Mouse (Mus musculus): Measurements from ENCODE around the gene Rcor1.
"Not testable (repeated sequence)": the region's sequence is repeated elsewhere in the genome, so short reads cannot be mapped to it uniquely, and the experiment has no call there.

Gene Rcor1

DNA sequence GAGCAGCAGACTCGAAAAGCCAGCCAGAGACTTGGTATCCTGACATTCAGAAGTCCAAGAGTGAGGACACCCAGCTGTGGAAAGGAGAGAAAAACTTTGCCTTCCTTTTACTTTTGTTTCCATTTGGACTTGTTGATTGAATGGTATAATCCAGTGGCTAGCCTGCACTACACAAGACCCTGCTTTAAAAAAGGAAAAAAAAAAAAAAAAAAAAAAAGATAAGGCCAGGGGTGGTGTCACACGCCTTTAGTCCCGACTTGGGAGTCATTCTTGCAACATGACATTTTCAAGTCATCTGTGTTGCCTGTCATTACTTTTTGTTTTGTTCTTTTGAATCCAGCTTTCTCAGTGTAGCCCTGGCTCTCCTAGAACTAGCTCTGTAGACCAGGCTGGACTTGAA, 17.6 kb upstream of the Rcor1 start:
- no peak for DNase-seq

DNA sequence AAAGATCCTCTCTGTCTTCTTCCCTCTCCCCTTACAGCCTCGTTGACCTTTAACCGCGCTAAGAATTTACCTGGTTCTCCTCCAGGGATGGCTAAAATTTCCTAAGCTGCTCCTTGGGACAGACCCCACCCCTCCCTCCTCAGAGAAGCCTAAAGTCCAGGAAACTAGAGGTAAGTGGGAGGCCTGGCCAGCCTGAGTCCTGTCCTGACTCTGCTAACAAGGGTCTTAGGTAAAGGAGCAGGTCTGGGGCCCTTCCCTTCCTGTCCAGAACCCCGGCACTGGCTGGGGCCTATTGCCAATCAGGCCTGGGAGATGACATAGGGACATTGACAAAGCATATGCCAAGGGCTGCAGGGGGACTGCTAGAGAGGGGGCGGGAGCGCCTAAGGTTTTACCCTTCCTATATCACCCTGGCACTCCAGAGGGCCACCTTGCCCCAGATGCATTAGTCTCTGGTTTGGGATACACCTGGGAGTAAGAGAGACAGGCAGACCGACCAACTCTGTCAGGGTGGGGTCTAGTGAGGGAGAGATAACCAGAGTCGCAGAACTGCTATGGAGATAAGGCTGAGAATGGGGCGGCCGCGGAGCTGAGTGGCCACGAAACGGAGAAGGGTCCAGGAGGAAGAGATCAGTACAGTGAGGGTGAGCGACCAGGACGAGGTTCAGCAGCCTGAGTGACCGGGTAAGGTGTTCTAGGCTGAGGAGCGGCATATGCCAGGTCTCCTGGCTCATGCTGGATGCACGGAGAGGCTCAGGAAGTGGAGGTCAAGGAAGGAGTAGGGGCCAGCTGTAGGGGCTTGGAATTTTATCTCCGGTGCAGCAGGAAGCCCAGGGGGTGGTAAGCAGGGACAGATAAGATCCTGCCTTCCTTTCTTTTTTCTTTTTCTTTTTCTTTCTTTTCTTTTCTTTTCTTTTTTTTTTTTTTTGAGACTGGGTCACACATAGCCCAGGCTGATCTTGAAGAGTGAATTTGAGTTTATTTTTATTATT, 10.7 kb upstream of the Rcor1 start:
- DNase-seq: no peak

DNA sequence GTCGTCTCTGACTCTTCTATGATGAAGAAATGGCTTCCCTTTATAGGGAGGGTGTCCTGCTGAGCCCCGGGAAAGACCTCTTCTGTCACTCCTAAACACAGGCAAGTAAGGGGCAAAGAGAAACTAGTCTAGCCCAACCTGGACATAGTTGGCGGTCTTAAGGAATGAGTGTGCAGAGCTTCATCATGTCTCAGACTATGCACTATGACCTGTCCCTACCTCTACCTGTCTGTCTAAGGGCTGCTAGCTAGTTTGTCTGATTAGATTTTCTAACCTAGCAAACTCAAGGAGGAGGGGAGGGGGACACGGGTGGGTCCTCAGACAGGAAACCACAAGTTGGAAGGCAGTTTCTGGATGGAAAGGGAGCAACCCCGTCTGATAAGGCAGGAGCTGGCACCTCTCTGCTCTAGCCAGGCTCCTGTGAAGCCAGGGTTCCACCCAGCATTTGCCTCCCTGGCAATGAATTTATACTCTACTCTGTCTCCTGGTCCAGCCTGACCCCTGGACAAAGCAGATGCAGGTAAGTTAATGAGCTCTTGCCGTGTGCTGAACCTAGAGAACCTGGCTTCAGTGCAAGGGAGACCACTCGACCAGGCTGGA, 9.8 kb upstream of the Rcor1 start:
- no peak for DNase-seq

DNA sequence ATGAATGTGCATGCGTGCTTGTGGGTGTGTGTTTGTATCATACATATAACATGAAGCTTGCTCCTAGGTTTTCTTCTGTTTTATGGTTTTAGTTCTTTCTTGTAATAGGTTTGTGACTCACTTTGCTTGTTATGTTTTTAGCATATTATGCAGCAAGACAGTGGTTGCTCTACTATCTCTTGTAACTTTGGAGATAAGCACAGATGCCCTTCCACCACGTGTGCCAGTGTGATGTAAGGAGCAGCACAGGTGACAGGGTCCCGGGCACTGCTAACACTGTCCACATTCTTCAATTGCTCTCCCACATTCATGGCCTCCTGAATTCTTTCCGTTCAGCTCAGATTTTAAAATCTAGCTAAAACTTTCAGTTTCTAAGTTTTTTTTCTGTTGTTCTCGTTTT, 6.3 kb upstream of the Rcor1 start:
- no peak for DNase-seq

DNA sequence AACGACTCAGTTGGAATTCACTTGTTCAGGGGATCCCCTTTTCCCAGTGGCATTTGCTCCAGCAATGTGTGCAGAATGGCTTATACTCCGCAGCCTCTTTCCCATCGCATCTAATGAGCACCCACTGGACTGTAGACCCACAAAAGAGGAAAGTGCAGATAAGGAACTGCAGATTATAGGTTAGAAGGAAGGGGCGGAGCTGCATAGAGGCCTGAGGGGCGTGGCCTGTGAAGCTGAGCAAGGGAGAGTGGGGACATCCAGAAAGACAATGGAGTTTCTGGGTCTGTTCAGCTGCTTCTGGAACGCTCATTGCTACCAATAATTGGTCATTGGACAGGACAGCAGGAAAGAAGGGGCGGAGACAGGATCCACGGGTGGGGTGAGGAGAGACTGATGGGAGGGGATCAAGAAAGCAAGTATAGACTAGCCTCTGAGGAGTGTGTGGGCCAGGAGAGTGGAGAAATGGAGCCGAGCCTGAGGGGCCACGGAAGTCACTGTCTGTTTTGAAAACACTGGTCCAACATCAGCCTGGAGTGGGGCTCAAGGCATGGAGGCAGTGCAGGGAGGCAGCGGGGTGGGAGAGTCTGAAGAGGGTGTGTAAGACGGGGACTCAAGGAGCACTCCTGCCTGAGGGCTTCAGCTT, 3.8 kb upstream of the Rcor1 start:
- no peak for DNase-seq

DNA sequence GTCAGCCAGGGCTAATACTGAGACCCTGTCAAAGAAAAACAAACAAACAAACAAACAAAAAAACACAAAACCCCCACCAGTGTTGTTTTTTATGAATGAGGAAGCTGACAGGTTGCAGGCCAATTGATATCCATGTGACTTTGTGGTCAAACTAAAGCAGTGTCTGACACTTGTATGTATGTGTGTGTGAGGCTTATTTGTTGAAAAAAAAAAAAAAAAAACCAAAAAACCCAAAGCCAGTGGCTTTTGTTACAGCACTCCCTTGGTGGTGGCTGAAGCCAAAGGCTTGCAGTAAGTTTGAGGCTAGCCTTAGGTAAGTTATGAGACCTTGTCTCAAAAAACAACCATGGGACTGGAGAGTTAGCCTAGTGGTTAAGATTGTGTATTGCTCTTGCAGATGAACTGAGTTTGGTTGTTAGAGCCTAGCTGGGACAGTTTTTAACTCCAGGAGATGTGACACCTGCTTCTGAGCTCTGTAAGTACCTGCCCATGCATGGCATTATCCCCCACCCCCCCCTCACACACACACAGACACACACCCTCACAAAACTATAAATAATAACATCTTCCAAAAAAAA, 2.9 kb upstream of the Rcor1 start:
- no peak for DNase-seq

DNA sequence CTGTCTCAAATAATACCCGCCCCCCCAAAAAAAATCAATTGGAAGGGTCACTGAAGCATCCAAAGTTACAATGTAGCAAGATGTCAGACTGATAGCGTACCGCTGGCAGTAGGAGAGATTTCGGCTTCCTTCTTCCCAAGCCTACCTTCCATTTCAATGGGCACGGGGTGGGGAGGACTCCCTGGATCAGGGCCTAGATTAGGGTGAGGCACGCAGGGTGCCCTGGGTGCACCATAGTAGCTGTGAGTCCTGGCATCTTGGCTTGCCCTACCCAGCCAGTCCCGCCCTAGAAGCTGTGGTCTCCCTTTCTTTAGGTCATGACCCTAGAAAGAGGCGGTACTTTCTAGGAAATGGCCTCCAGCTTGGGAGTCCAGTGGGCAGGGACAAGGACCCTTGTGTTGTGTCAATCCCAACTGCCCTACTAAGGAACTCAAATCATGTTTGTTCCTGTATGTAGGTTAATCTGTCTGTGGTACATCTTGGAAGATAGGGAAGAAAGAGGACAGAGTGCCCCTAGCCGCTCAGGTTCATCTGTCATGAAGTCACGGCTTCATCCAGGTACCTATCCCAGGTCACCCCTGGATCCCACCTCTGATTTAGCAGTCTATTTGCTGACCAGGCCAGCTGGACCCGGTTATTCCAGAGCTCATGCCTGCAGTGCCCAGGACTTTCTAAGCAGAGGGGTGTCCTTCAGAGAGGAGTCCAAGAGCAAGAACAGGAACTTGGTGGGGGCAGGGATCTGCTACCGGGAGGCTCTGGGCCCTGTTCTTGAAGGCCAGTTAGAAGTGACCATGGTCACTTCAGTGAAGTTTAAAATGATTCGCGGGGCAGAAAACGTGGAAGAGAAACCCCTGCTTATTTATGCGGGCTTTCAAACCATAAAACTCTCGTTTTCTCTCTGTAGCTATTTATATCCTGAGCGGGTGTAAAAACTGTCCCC, 1.6 kb upstream of the Rcor1 start:
- peak in 1 of 2 experiments; percentile 14 for DNase-seq

DNA sequence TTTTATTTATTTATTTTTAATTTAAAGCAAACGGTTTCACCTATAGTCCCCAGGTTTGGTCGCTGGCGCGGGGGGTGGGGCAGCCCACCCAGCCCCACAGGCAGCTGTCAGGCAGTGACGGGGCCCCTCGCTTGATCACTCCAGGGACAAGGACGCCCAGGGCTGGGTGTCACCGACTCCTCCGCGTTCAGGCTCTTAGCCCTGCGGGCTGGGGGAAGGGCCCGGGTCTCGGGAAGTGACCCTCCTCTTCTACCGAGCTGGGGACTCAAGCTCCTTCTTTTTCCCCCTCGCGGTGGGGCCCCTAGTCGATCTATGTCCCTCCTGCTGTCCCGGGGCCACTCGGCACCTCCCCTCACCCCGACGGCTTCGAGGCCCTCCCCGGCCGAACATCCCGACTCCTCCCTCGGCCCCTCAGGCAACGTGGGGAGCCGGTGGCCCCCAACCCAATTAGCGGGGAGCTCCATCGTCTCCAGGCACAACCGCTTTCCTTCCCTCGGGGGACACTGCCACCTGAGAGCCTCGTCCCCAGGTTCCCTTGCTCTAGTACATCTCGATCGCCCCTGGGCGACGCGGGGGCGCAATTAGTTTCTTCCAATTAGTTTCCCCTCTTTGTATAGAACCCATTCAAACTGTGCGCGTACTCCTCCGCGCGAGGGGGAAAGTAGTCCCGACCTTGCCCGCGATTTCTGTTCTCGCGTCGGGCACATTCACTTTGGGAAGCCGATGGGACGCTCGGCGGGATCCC, 748 bp upstream of the Rcor1 start:
- DNase-seq: peak; percentile 53 to 84

DNA sequence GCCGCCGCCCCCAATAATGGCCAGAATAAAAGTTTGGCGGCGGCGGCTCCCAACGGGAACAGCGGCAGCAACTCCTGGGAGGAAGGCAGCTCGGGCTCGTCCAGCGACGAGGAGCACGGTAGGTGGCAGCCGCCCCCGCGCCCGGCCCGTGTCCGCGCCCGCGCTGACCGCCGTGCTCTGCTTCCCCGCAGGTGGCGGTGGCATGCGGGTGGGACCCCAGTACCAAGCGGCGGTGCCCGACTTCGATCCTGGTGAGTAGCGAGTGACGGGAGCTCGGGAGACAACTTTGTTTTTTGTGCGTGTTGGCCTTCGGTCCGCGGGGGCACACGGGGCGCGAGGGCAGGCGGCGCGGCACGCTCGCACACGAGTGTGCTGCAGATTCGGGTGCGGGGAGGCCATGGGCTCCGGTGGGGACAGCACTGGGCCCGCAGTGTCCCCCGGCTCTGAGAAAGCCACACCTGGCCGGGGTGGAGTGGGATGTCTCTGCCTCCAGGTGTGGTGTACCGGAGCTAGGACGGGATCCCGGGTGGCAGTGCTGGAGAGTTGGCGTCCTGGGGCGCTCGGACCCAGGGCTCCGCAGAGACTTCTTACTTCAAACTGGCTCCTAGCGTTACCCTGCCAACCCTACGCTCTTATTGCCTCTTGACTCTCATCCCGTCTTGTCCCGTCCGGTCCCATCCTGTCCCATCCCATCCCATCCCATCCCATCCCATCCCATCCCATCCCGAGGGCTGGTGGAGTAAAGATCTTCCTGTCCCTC, 800 bp downstream of the Rcor1 start:
- peak; percentile 45 to 53 for DNase-seq

DNA sequence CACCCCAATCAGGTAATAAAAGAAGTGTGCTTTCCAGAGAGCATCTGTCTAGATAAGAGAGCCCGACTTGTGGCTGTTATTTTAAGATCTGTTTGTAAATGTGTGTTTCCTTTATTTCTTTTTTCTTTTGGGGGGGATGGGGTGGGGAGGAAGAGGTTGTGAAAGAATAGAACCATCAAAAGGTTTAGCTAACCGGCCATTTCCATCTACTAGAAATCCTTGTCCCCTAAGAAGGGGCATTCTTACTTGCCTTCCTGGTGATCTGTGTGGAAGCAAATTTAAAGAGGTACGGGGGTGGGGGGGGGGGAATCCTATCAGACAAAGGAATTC, 1.3 kb downstream of the Rcor1 start:
- no peak for DNase-seq

DNA sequence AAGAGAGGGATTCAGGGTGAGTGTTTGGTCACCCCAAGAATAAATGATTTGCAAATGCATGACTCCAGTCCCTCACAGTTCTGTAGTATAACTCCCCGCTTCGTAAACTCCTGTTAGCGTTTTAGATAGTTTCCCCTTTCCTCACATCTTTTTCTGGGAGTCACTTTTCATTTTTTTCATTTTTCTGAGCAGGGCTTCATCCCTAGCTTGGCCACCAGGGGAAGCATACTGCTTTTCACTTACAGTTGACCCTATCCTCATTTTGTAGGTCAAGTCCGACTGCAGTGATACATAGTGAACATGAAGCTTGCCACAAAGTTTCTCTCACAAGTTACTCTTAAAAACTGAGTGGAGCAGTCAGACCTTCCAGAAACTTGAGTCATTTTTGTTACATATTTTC, 2.0 kb downstream of the Rcor1 start:
- peak; percentile 24 to 39 for DNase-seq

DNA sequence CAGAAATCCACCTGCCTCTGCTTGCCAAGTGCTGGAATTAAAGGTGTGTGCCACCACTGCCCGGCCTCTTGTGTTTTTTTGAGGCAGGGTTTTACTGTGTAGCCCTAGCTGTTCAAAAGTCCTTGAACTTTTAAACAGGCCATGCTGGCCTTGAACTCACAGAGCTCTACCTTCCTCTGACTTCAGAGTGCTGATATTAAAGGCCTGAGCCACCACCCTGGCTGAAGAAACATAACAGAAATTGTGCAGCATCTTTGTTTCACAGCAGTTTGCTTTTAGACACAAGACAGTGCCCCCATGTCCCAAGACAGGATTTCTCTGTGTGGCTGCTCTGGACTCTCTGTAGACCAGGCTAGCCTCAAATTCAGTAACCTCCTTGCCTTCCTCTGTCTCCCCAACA, 3.2 kb downstream of the Rcor1 start:
- no peak for DNase-seq

DNA sequence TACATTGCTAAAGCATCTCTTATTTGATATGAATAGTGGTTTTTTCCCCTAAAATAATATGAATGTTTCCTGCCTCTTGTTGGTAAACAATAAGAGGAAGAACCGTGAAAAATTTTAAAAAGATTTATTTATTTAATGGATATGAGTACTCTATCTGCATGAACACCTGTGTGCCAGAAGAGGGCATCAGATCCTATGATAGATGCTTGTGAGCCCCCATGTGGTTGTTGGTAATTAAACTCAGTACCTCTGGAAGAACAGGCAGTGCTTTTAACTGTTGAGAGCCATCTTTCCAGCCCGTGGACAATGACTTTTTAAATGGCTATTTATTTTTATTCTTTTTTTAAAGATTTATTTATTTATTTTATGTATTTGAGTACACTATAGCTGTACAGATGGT, 5.7 kb downstream of the Rcor1 start:
- DNase-seq: no peak

DNA sequence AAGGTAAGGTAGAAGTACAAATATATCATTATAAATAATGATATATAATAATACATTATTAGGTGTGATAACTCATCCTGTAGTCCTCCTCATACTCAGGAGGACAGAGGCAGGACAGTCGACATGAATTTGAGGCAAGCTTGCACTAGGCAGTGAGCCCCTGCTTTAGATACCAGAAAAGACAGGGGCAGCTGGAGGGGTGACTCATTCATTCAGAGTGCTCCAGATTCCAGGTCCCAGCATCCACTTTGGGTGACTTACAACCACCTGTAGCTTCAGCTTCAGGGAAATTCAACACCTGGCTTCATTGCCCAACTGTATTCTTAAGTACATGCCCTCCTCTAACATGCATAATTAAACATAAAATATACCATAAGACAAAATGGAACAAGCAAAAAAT, 7.7 kb downstream of the Rcor1 start:
- DNase-seq: no peak

DNA sequence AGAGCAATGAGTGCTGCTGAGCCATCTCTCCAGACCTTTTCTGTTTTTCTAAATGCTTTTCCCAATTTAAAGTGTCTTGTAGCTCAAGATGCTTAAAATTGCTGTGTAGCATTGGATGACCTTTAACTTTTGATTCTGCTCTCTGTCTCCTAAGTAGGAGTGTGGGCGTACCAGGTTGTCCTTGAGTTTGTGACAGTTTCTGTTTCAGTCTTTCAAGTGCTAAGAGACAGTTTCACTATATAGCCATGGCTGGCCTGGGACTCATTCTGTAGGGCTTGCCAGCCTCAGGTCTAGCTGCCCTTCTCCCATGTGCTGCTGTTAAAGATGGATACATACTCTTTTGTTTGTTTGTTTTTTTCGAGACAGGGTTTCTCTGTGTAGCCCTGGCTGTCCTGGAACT, 9.1 kb downstream of the Rcor1 start:
- no peak for DNase-seq

DNA sequence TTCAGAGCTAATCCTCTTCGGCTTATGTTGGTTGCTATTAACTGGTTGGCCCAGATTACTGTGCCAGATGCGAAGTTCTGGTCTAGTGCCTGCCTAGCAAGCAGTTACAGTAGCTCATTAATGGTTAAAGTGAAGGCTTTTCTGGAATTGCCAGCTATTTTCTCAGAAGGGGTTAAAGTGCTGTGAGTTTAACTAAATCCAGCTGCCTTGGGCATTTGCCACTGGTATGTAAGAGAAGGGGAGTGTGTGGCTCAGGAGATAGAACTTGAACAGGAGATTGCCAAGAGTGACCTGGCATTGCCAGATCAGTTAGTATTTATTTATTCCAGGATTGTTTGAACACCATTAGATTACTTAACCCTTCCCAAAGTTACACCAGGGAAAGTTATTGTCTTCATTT, 11.1 kb downstream of the Rcor1 start:
- no peak for DNase-seq

DNA sequence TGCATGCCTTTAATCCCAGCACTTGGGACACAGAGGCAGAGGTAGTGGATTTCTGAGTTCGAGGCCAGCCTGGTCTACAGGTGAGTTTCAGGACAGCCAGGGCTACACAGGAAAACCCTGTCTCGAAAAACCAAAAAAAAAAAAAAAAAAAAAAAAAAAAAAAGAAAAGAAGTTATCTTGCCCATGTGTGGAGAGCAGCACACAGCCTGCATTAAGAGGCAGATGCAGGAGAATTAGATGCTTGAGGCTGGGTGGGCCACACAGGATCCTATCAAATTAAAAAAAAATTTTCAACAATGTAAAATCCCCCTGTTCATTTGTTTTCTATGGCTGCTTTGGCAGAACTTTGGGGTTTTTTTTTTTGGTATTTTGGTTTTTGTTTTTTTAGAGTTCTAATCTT, 24.2 kb downstream of the Rcor1 start:
- no peak for DNase-seq

DNA sequence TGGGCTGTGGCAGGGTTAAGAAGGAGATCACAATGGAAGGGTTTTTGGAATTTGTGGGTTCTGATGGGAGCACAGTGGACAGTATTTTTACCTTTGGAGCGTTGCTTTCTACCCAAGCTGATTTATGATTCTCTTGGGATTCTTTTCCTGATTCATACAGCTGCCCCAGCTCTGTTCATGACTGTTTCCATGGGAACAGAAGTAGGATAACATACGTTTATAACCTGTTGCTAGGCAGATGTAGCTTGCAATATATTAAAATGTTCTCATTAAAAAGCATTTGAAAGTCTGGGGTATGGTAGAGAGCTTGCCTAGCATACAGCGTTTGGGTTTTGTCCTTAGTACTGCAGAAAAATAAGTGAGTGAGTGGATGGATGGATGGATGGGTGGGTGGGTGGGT, 25.1 kb downstream of the Rcor1 start:
- no peak for DNase-seq

DNA sequence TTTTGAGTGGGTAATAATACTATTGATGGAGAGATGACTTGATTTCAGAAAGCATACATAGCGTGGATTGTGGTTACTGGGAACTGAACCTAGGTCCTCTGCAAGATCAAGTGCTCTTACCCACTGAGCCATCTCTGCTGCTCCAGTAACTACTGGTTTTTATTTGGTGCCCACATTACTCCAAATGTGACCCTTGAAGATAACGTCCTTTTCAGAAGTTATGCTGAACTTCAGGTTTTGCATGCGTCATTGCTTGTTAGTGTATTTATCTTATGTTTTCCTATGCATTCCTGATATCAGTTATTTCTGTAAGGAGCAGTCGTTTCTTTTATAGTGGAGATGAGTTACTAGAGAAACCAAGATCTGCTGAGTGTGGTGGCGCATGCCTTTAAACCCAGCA, 26.2 kb downstream of the Rcor1 start:
- no peak for DNase-seq

DNA sequence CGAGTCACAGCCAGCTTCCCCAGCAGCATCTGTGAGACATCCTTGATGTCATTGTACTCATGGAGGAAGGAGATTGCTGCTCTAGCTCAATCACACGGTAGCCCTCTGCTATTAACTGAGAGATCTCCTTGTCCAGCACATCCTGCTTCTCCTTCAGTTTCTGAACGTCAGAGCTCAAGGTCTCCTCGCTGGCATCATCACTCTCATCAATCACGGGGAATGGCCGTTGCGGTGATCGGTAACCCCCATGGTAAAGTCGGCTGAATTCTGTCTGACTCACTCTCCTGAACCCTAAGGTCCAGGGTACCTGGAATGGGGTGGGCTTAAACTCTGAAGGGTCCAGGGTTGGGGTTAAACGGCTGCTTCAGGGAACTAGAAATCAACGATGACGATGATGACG, 28.7 kb downstream of the Rcor1 start:
- DNase-seq: no peak

DNA sequence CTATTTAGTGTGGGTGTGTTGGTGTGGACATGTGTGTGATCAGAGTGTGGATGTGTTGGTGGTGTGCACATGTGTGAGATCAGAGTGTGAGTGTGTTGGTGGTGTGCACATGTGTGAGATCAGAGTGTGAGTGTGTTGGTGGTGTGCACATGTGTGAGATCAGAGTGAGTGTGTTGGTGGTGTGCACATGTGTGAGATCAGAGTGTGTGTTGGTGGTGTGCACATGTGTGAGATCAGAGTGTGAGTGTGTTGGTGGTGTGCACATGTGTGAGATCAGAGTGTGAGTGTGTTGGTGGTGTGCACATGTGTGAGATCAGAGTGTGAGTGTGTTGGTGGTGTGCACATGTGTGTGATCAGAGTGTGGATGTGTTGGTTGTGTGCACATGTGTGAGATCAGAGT, 30.1 kb downstream of the Rcor1 start:
- not testable (repeated sequence) for DNase-seq

All from cerebellum, postnatal 36 days (tissue).